Mouse (Mus musculus) C2C12 (cell line): ENCODE measurements around the gene Psmd4.

Experiments used
- CTCF ChIP-seq: IDR thresholded peaks from one replicate; pipeline ENCODE4 v1.5.1; 2011; ENCODE audit not compliant: control insufficient read depth, insufficient read depth, insufficient read length
- MYOD1 ChIP-seq: IDR thresholded peaks from one replicate; pipeline ENCODE4 v1.6.1; 2011; ENCODE audit warnings: low read depth; ENCODE audit not compliant: control insufficient read depth, insufficient read length
- USF1 ChIP-seq: IDR thresholded peaks from one replicate; pipeline ENCODE4 v1.6.1; 2011; ENCODE audit warnings: low read depth, mild to moderate bottlenecking, control low read depth, moderate library complexity

- TF ChIP-seq USF1 = no peak
- no peak for TF ChIP-seq CTCF
- peak; percentile 90 for TF ChIP-seq MYOD1
Observed at GRCm38 (mm10) chr3:95058078-95058477, 15.7 kb upstream of the Psmd4 start.
